ENCODE assay signal across 30 mouse cellular contexts in the genomic region with DNA sequence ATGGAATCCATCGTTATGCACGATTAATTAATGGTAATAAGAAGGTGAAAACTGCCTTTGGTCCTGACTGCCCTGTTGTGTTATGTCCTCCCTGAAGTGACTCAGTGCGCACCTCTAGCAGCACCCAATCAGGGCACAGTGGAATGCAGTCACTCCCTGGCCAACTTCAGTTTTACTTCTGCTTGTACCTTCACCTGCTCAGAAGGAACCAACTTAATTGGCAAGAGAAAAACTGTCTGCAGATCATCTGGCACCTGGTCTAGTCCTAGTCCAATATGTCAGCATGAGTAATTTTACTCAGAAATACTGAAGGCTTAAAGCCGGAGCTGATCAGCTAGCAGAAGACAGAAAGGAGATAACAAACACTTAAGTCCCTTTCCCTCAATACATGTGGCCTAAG. TPM values are rescaled to one million over a fixed set of nuclear protein-coding genes. Genes with fewer than 3 reads are reported as not detected.
DNase-seq lines count a peak whose midpoint lies in the region; ATAC-seq and TF ChIP-seq lines count a peak whose summit lies in the region.
"Had no signal": no experiment of that assay in that cellular context is flagged by ENCODE, and none has a peak within 500 bp of the region (broad histone marks: within the 10 kb centered on the region; RNA-seq: fewer than 3 reads in every experiment).

No protein-coding gene starts in this region.

- H3K9ac ChIP-seq in heart, adult 2 months (ENCODE audit: low read depth, low read length): no peak overlapping the region
- no peak overlapping the region for H3K9ac ChIP-seq in forebrain, embryonic 16.5 days (replicated peaks; ENCODE audit: low read depth, low read length)
- H3K9ac ChIP-seq in forebrain, embryonic 14.5 days (ENCODE audit: low read length): no peak overlapping the region
- H3K9ac ChIP-seq: forebrain, embryonic 13.5 days; heart, embryonic 12.5 days; heart, embryonic 15.5 days; hindbrain, embryonic 13.5 days had no signal

- H3K79me2 ChIP-seq in heart, adult 2 months (replicated peaks; ENCODE audit: control insufficient read depth, insufficient read depth, low read length): no peaks in the 10 kb centered on the region

- DNase-seq in heart, adult 11 months: peak; percentile 84
- no peak for DNase-seq in heart, adult 2 months
- DNase-seq in spleen, postnatal 36 days (ENCODE audit: low spot score in 2 of 2): peak; percentile 72 to 76
- no peak for DNase-seq in spleen, postnatal 10 days (ENCODE audit: low spot score in 2 of 2)
- DNase-seq in B cell, adult 2 months: peak; percentile 60 to 63
- DNase-seq in naive thymus-derived CD4-positive, alpha-beta T cell, adult 2 months (ENCODE audit: low read depth): peak; percentile 34
- no peak for DNase-seq in forebrain, embryonic 14.5 days (ENCODE audit: low spot score)
- DNase-seq: adrenal gland, adult 2 months; adrenal gland, postnatal 14 days; cerebellum, adult 11-12 months; cerebellum, adult 8-10 months; cerebellum, postnatal 10 days; cerebellum, postnatal 36 days; gastrocnemius, postnatal 10 days; gastrocnemius, postnatal 36 days; heart, postnatal 10 days; heart, postnatal 36 days had no signal

- H3K4me1 ChIP-seq in heart, adult 2 months (ENCODE audit: control insufficient read depth, insufficient read depth, low read length): no peaks in the 10 kb centered on the region
- H3K4me1 ChIP-seq in forebrain, embryonic 16.5 days (replicated peaks; ENCODE audit: control insufficient read depth, insufficient read depth, low read length): no peaks in the 10 kb centered on the region
- no peaks in the 10 kb centered on the region for H3K4me1 ChIP-seq in forebrain, embryonic 14.5 days (ENCODE audit: control insufficient read depth, insufficient read depth, low read length)
- H3K4me1 ChIP-seq: forebrain, embryonic 10.5 days; forebrain, embryonic 13.5 days; heart, embryonic 12.5 days; heart, embryonic 15.5 days; hindbrain, embryonic 10.5 days; hindbrain, embryonic 13.5 days had no signal

- intact Hi-C loops in heart, adult 2 months (cut with DNase I): no loop called here

- H3K27me3 ChIP-seq in heart, adult 2 months (ENCODE audit: control insufficient read depth, insufficient read depth, low read length): no peaks in the 10 kb centered on the region
- no peaks in the 10 kb centered on the region for H3K27me3 ChIP-seq in forebrain, embryonic 16.5 days (replicated peaks; ENCODE audit: control insufficient read depth, insufficient read depth, low read length)
- no peaks in the 10 kb centered on the region for H3K27me3 ChIP-seq in forebrain, embryonic 14.5 days (replicated peaks; ENCODE audit: control insufficient read depth, insufficient read depth, low read length)
- H3K27me3 ChIP-seq: forebrain, embryonic 13.5 days; heart, embryonic 12.5 days; heart, embryonic 15.5 days; hindbrain, embryonic 13.5 days had no signal

- TF ChIP-seq EP300 in heart, adult 2 months (IDR thresholded peaks at IDR 0.05; ENCODE audit: insufficient read depth, low read depth, low read length): no peak

- TF ChIP-seq POLR2A in heart, adult 2 months (IDR thresholded peaks at IDR 0.05; ENCODE audit: insufficient read depth, low read depth, low read length): no peak

- H3K36me3 ChIP-seq in heart, adult 2 months (ENCODE audit: control insufficient read depth, insufficient read depth, low read length): no peaks in the 10 kb centered on the region
- H3K36me3 ChIP-seq in forebrain, embryonic 16.5 days (ENCODE audit: control insufficient read depth, insufficient read depth): no peaks in the 10 kb centered on the region
- no peaks in the 10 kb centered on the region for H3K36me3 ChIP-seq in forebrain, embryonic 14.5 days (ENCODE audit: control insufficient read depth, insufficient read depth, low read length)
- H3K36me3 ChIP-seq: forebrain, embryonic 10.5 days; heart, embryonic 12.5 days; heart, embryonic 15.5 days; hindbrain, embryonic 10.5 days; hindbrain, embryonic 13.5 days had no signal

- ATAC-seq in forebrain, embryonic 16.5 days: no peak
- ATAC-seq in forebrain, embryonic 14.5 days: no peak
- ATAC-seq: forebrain, embryonic 13.5 days; hindbrain, embryonic 16.5 days; intestine, embryonic 16.5 days had no signal

- no peaks in the 10 kb centered on the region for H3K9me3 ChIP-seq in forebrain, embryonic 16.5 days (ENCODE audit: control insufficient read depth, low read length)
- H3K9me3 ChIP-seq in forebrain, embryonic 14.5 days (replicated peaks; ENCODE audit: control insufficient read depth, low read length): no peaks in the 10 kb centered on the region
- H3K9me3 ChIP-seq: forebrain, embryonic 10.5 days; forebrain, embryonic 13.5 days; heart, embryonic 12.5 days; heart, embryonic 15.5 days; hindbrain, embryonic 10.5 days; hindbrain, embryonic 13.5 days had no signal

- no peak overlapping the region for H3K4me2 ChIP-seq in forebrain, embryonic 16.5 days (ENCODE audit: low read length)
- no peak overlapping the region for H3K4me2 ChIP-seq in forebrain, embryonic 14.5 days (ENCODE audit: low read length)
- H3K4me2 ChIP-seq: forebrain, embryonic 13.5 days; heart, embryonic 12.5 days; heart, embryonic 15.5 days; hindbrain, embryonic 13.5 days had no signal

- no peak for TF ChIP-seq CTCF in heart, adult 2 months (IDR thresholded peaks at IDR 0.05)

- 83% methylated on average over 4 of the region's 4 CpGs for WGBS in heart, adult 2 months
- WGBS in forebrain, embryonic 16.5 days: 87% methylated on average over 4 of the region's 4 CpGs
- WGBS in forebrain, embryonic 14.5 days: 90% methylated on average over 4 of the region's 4 CpGs

- H3K4me3 ChIP-seq in heart, adult 2 months: no peak overlapping the region
- H3K4me3 ChIP-seq in forebrain, embryonic 16.5 days (replicated peaks; ENCODE audit: low read length): no peak overlapping the region
- no peak overlapping the region for H3K4me3 ChIP-seq in forebrain, embryonic 14.5 days (ENCODE audit: low read depth, low read length)
- H3K4me3 ChIP-seq: forebrain, embryonic 10.5 days; forebrain, embryonic 13.5 days; heart, embryonic 12.5 days; heart, embryonic 15.5 days; hindbrain, embryonic 10.5 days; hindbrain, embryonic 13.5 days had no signal

- H3K27ac ChIP-seq in heart, adult 2 months: no peak overlapping the region
- no peak overlapping the region for H3K27ac ChIP-seq in forebrain, embryonic 16.5 days (ENCODE audit: low read length)
- no peak overlapping the region for H3K27ac ChIP-seq in forebrain, embryonic 14.5 days (ENCODE audit: low read depth, low read length)
- H3K27ac ChIP-seq: forebrain, embryonic 10.5 days; forebrain, embryonic 13.5 days; heart, embryonic 15.5 days; hindbrain, embryonic 10.5 days; hindbrain, embryonic 13.5 days had no signal

RNA-seq across cellular contexts. Expression of gene Sell, which starts 8.7 kb away (rescaled TPM):
- total RNA-seq in heart, adult 2 months (2021): 1 to 10 TPM; 1.9 to 2.0 TPM
- 1.8 and 2.7 TPM in 2 replicates for polyA plus RNA-seq in heart, adult 2 months (2012; rRNA removed)
- polyA plus RNA-seq in forebrain, embryonic 16.5 days (2015; fragmentation: Nextera tagmentation; extraction: Ambion mirVana): 0.11 and 0.58 TPM in 2 replicates
- polyA plus RNA-seq in forebrain, embryonic 14.5 days (2014; fragmentation: Nextera tagmentation; extraction: Ambion mirVana): 0.15 TPM in 1 of 2 replicates, not detected in the other
- total RNA-seq: gastrocnemius, adult 18-20 months; MEL had no signal
- polyA plus RNA-seq: forebrain, embryonic 10.5 days; forebrain, embryonic 13.5 days; heart, embryonic 12.5 days had no signal

RNA-seq across cellular contexts. Expression of gene Sele, which starts 22.4 kb away (rescaled TPM):
- under 1 TPM; 0.23 to 0.70 TPM for total RNA-seq in heart, adult 2 months (2021)
- polyA plus RNA-seq in heart, adult 2 months (2012; rRNA removed): 0.70 and 1.2 TPM in 2 replicates
- not detected in 2 replicates for polyA plus RNA-seq in forebrain, embryonic 16.5 days (2015; fragmentation: Nextera tagmentation; extraction: Ambion mirVana)
- polyA plus RNA-seq in forebrain, embryonic 14.5 days (2014; fragmentation: Nextera tagmentation; extraction: Ambion mirVana): not detected in 2 replicates
- total RNA-seq: gastrocnemius, adult 18-20 months; gastrocnemius, postnatal 10 days; gastrocnemius, postnatal 36 days; MEL had no signal
- polyA plus RNA-seq: embryonic facial prominence, embryonic 11.5 days; forebrain, embryonic 10.5 days; forebrain, embryonic 13.5 days; hindbrain, embryonic 10.5 days; hindbrain, embryonic 13.5 days; hindbrain, embryonic 16.5 days had no signal

RNA-seq across cellular contexts. Expression of gene Selp, which starts 44.6 kb away (rescaled TPM):
- 1 to 10 TPM; 1.8 to 3.6 TPM for total RNA-seq in heart, adult 2 months (2021)
- 1.7 and 1.8 TPM in 2 replicates for polyA plus RNA-seq in heart, adult 2 months (2012; rRNA removed)
- 0.19 TPM in 1 of 2 replicates, not detected in the other for polyA plus RNA-seq in forebrain, embryonic 16.5 days (2015; fragmentation: Nextera tagmentation; extraction: Ambion mirVana)
- not detected in 2 replicates for polyA plus RNA-seq in forebrain, embryonic 14.5 days (2014; fragmentation: Nextera tagmentation; extraction: Ambion mirVana)
- total RNA-seq: MEL had no signal
- polyA plus RNA-seq: brain, embryonic 14.5 days; embryonic facial prominence, embryonic 11.5 days; forebrain, embryonic 10.5 days; forebrain, embryonic 13.5 days; heart, embryonic 12.5 days; hindbrain, embryonic 10.5 days; hindbrain, embryonic 13.5 days; hindbrain, embryonic 16.5 days had no signal

Comparison
In these comparisons a context has a peak if more than half of its experiments do, and no peak if none do; other contexts are left out.
1. DNase-seq: peak in heart, adult 11 months (single experiment), spleen, postnatal 36 days (2 of 2), B cell, adult 2 months (2 of 2) and naive thymus-derived CD4-positive, alpha-beta T cell, adult 2 months (single experiment); none in heart, adult 2 months (0 of 2), spleen, postnatal 10 days (0 of 2) and forebrain, embryonic 14.5 days (single experiment).